Mouse (Mus musculus) lung, adult 2 months (tissue): ENCODE data around the gene Ksr2. TPM values are rescaled to one million over a fixed set of nuclear protein-coding genes. Genes with fewer than 3 reads are reported as not detected.

Experiments
- DNase-seq: peaks from one replicate; pipeline ENCODE4 v3.0.0; 2022
- H3K4me1 ChIP-seq: fragments of 200-500 bp; 2 replicates; pipeline ENCODE4 v1.6.1; 2011; ENCODE audit warnings: low read length; ENCODE audit not compliant: control insufficient read depth, insufficient read depth
- H3K4me3 ChIP-seq: fragments of 200-500 bp; replicated peaks from 2 replicates; pipeline ENCODE3; 2011; ENCODE audit warnings: low read depth, mild to moderate bottlenecking, control low read depth, low read length; ENCODE audit errors: extremely low read depth
- CTCF ChIP-seq: fragments of 200-500 bp; IDR thresholded peaks from 2 replicates; pipeline ENCODE4 v1.5.1; 2011; ENCODE audit warnings: mild to moderate bottlenecking, low read length, control low read depth; ENCODE audit not compliant: insufficient read depth
- POLR2A ChIP-seq: fragments of 200-500 bp; IDR thresholded peaks from 2 replicates; pipeline ENCODE4 v1.6.1; 2011; ENCODE audit warnings: low read depth, mild to moderate bottlenecking, control low read depth, low read length, borderline replicate concordance; ENCODE audit errors: extremely low read depth
- WGBS: fragments of 180-500 bp; shearing (Covaris S2); methylation state at CpG from one replicate; pipeline ENCODE4 v1.1.7; 2018; 5-methylcytosine and 5-hydroxymethylcytosine counted together
- polyA plus RNA-seq: library from polyadenylated mRNA; depleted of rRNA; stranded (reverse); fragments of >200 nt; gene quantifications from 2 replicates; pipeline ENCODE4 v1.2.3, GENCODE M21; 2012

Ksr2 gene
- polyA plus RNA-seq, 1 experiment, result 0.06 TPM

GRCm38 (mm10) chr5:117651238-117651886, 237.6 kb downstream of the Ksr2 start:
- TF ChIP-seq CTCF (no peak), POLR2A (no peak)
- WGBS, result 51% methylated on average over 14 of the region's 14 CpGs
- Histone ChIP-seq H3K4me1 (no peaks in the 10 kb centered on the region), H3K4me3 (no peak overlapping the region)
- no peak for DNase-seq

DNA sequence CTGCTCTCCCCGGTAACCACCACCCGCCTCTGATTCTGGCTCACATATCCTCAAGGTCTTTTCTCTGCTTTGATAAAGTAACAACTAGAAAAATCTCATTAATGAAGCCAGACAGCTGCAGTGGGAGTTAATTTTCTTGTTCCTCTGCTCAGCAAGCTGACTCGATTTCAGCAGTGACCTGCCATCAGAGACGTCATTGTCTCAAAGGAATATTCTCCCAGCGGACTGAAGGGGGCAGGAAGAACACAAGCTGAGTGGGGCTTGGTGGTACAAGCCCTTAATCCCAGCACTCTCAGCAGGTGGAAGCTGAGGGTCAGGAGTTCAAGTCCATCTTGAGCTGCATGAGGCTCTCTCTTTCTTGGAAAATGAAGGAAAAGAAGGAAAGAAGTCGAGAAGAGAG, 244.8 kb downstream of the Ksr2 start:
- WGBS, result 49% methylated on average over 6 of the region's 6 CpGs
- DNase-seq, result no peak
- no peaks in the 10 kb centered on the region for H3K4me1 ChIP-seq
- no peak overlapping the region for H3K4me3 ChIP-seq
- TF ChIP-seq CTCF, result no peak
- TF ChIP-seq POLR2A, result no peak

GRCm38 (mm10) chr5:117659596-117659995, 245.8 kb downstream of the Ksr2 start:
- Histone ChIP-seq H3K4me3 (no peak overlapping the region), H3K4me1 (no peaks in the 10 kb centered on the region)
- 66% methylated on average over 13 of the region's 13 CpGs for WGBS
- no peak for DNase-seq
- no peak for TF ChIP-seq CTCF
- TF ChIP-seq POLR2A, result no peak

DNA sequence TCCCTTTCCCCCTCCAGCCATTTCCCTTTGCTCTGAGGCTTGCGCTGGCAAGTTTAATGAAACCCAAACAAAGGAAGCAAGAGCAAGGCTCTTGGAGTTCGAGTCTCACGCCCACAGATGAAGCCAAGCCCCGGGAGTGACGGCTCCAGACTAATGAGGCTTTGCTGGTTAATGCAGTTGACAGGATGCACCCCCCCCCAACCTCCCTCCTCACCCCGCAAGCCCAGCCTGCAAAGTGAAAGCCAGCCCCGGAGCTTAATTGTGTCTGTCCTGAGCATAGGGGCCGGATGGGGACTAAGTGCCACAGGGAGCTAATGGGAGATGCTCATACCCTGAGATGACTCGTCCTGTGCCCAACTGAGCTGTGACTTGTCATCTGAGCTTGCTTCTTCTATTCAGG, 251.4 kb downstream of the Ksr2 start:
- no peak overlapping the region for H3K4me3 ChIP-seq
- DNase-seq, result no peak
- 9% methylated on average over 9 of the region's 9 CpGs for WGBS

GRCm38 (mm10) chr5:117667314-117667713, 253.5 kb downstream of the Ksr2 start:
- Histone ChIP-seq H3K4me1 (no peaks in the 10 kb centered on the region), H3K4me3 (no peak overlapping the region)
- no peak for DNase-seq
- no peak for TF ChIP-seq POLR2A
- no peak for TF ChIP-seq CTCF
- WGBS, result 68% methylated on average over 3 of the region's 4 CpGs

More for the DNA sequence above, 251.4 kb downstream of the Ksr2 start:
- TF ChIP-seq POLR2A (no peak), CTCF (no peak)
- H3K4me1 ChIP-seq, result no peaks in the 10 kb centered on the region

GRCm38 (mm10) chr5:117669265-117669664, 255.5 kb downstream of the Ksr2 start:
- Histone ChIP-seq H3K4me3 (no peak overlapping the region), H3K4me1 (no peaks in the 10 kb centered on the region)
- TF ChIP-seq POLR2A, result no peak
- TF ChIP-seq CTCF, result no peak
- DNase-seq, result no peak
- 71% methylated on average over 4 of the region's 4 CpGs for WGBS

DNA sequence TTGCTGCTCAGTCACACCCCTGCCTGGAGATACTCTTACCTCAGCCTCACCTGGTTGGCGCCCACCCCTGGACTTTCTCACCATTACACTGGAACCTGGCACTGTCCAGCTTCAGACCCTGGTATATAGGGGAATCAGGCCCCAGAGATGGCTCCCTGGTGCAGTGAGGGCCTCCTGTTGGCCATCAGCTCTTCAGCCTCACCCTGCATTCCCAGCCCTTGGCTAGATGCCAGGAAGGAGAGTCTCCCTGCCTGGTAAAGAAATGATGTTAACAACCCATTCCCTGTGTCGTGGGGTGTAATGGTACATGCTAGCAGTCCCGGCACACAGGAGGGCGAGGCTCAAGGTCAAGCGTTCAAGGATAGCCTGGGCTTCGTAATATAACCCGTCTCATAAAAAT, 256.0 kb downstream of the Ksr2 start:
- H3K4me1 ChIP-seq, result no peaks in the 10 kb centered on the region
- WGBS, result 63% methylated on average over 7 of the region's 7 CpGs
- DNase-seq, result no peak
- TF ChIP-seq CTCF (no peak), POLR2A (no peak)
- H3K4me3 ChIP-seq, result no peak overlapping the region

DNA sequence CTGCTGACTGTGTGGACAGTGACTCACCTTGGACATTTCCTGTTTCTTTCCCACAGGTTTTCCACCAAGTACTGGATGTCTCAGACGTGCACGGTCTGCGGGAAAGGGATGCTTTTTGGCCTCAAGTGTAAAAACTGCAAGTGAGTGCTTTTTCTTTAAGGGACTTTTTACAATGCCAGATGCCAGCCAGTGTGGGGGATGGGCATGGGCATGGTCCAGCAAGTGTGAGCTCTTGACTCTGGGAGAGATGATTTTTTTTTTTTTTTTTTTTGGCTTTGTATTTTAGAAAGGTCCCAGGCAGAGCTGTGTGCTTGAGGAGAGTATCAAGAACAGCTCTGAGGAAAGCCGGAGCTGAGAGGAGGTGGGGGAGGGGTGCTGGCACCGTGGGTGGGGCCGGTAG, 257.6 kb downstream of the Ksr2 start:
- no peak for DNase-seq
- no peak for TF ChIP-seq POLR2A
- no peak for TF ChIP-seq CTCF
- WGBS, result 45% methylated on average over 6 of the region's 6 CpGs
- Histone ChIP-seq H3K4me1 (no peaks in the 10 kb centered on the region), H3K4me3 (no peak overlapping the region)

GRCm38 (mm10) chr5:117675840-117676239, 262.0 kb downstream of the Ksr2 start:
- no peak for DNase-seq
- Histone ChIP-seq H3K4me3 (no peak overlapping the region), H3K4me1 (no peaks in the 10 kb centered on the region)
- TF ChIP-seq CTCF (no peak), POLR2A (no peak)
- WGBS, result 38% methylated on average over 8 of the region's 8 CpGs

GRCm38 (mm10) chr5:117677231-117677630, 263.4 kb downstream of the Ksr2 start:
- Histone ChIP-seq H3K4me1 (no peaks in the 10 kb centered on the region), H3K4me3 (no peak overlapping the region)
- DNase-seq, result no peak
- 88% methylated on average over 6 of the region's 6 CpGs for WGBS
- TF ChIP-seq CTCF, result no peak
- no peak for TF ChIP-seq POLR2A

- no peak overlapping the region for H3K4me3 ChIP-seq
- H3K4me1 ChIP-seq, result no peaks in the 10 kb centered on the region
- 55% methylated on average over 5 of the region's 5 CpGs for WGBS
- DNase-seq, result no peak
- no peak for TF ChIP-seq POLR2A
- no peak for TF ChIP-seq CTCF
Observed at GRCm38 (mm10) chr5:117678371-117678770, 264.6 kb downstream of the Ksr2 start.
